Mouse (Mus musculus) layer of hippocampus, adult 2 months (tissue): ENCODE measurements around the gene Rras2. TPM values are rescaled to one million over a fixed set of nuclear protein-coding genes. Genes with fewer than 3 reads are reported as not detected.

ENCODE experiments used
- DNase-seq, 2 experiments: peaks; one replicate each; pipeline ENCODE4 v3.0.0; 2022; ENCODE audit warnings: low spot score in 2 of 2
- H3K27ac ChIP-seq: fragments of 200-600 bp; 2 replicates; pipeline ENCODE4 v1.8.1; 2022
- H3K4me3 ChIP-seq: fragments of 200-600 bp; 2 replicates; pipeline ENCODE4 v1.8.1; 2022; ENCODE audit warnings: mild to moderate bottlenecking
- CTCF ChIP-seq: fragments of 200-600 bp; conservative IDR thresholded peaks from 2 replicates; pipeline ENCODE4 v1.8.1; 2022; ENCODE audit warnings: antibody characterized with exemption, mild to moderate bottlenecking, moderate library complexity
- total RNA-seq, 2 experiments: library from RNA; stranded (reverse); gene quantifications; 2 replicates each; pipeline ENCODE4 v1.2.3; 2021

Gene Rras2
- total RNA-seq, 2 experiments from 2014 or later, result 26.0 to 27.6 TPM

DNA sequence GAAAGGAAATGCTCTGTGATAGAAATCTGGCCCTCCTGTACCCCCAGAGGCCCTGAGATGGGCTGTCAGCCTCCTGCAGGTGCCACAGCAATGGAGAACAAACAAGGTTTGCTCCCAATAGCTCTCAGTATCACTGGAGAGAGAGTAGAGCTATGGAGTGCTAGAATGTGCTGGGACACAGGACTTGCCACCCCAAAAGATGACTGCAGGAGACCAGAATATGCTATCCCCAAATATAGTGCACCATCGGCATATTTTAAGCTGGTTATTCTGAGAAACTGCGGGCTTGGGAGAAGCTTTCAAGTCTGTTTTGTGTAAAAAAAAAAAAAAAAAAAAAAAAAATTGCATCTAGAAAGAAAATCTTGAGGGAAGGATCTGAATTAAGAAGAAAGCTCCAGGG, 20.7 kb upstream of the Rras2 start:
- TF ChIP-seq CTCF, result no peak
- no peak for DNase-seq
- Histone ChIP-seq H3K27ac (peak overlapping the region; percentile 64; the same call in 1 of the 2 replicates), H3K4me3 (no peak overlapping the region)

DNA sequence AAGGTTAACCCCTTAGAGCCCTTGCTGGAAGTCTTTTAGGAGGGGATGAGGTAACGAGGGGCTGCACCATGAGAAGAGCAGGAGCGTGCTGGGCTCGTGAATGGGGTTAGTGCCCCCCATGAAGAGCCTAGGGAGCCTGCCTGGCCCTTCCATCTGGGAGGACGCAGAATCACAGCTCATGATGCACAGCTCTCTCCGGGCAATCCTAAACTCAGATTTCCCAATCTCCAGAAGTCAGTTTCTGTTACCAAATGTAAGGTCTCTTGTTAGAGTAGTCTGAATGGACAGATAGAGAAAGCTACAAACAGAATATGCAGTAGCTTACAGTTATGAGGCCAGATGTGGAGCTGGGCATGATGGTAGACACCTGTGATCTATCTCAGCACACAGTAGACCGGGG, 17.6 kb upstream of the Rras2 start:
- TF ChIP-seq CTCF, result no peak
- Histone ChIP-seq H3K27ac (no peak overlapping the region), H3K4me3 (no peak overlapping the region)
- DNase-seq, result no peak

GRCm38 (mm10) chr7:114133957-114134356, 16.4 kb upstream of the Rras2 start:
- no peak for TF ChIP-seq CTCF
- DNase-seq, result no peak
- no peak overlapping the region for H3K4me3 ChIP-seq
- no peak overlapping the region for H3K27ac ChIP-seq

DNA sequence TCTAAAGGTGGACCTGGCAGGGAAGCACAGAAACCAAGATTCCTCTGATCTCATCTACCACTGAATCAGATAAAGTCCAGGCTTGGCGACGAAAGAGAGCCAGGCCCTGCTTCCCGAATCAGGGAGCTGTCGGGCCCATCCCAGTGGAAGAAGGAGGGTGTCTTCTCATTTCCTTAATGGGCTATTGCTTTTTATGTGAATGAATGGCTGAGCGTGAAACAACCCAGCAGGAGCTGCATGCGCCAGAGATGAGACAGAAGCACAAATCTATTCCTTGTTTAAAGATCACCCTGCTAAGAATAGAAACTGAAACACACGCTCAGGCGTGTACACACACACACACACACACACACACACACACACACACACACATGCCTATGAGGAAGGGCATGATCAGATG, 14.7 kb upstream of the Rras2 start:
- Histone ChIP-seq H3K27ac (no peak overlapping the region), H3K4me3 (no peak overlapping the region)
- DNase-seq, result no peak
- no peak for TF ChIP-seq CTCF

DNA sequence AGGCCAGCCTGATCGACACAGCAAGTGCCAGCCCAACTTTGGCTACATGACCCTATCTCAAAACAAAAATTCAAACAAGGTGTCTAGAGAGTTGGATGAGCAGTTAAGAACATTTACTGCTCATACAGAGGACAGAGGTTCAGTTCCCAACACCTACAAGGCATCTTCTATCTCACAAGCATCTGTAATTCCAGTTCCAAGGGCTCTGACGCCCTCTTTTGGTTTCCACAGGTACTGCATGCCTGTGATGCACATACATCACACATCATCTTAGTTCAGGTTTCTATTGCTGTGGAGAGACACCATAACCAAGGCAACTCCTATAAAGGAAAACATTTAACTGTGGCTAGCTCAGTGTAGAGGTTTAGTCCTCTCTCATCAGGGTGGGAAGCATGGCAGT, 11.7 kb upstream of the Rras2 start:
- Histone ChIP-seq H3K4me3 (no peak overlapping the region), H3K27ac (no peak overlapping the region)
- DNase-seq, result no peak
- TF ChIP-seq CTCF, result peak; percentile 48

- DNase-seq, result no peak
- peak overlapping the region; percentile 81 for H3K4me3 ChIP-seq
- H3K27ac ChIP-seq, result peak overlapping the region; percentile 88
- TF ChIP-seq CTCF, result no peak
Measured at GRCm38 (mm10) chr7:114118180-114118579, 599 bp upstream of the Rras2 start.

DNA sequence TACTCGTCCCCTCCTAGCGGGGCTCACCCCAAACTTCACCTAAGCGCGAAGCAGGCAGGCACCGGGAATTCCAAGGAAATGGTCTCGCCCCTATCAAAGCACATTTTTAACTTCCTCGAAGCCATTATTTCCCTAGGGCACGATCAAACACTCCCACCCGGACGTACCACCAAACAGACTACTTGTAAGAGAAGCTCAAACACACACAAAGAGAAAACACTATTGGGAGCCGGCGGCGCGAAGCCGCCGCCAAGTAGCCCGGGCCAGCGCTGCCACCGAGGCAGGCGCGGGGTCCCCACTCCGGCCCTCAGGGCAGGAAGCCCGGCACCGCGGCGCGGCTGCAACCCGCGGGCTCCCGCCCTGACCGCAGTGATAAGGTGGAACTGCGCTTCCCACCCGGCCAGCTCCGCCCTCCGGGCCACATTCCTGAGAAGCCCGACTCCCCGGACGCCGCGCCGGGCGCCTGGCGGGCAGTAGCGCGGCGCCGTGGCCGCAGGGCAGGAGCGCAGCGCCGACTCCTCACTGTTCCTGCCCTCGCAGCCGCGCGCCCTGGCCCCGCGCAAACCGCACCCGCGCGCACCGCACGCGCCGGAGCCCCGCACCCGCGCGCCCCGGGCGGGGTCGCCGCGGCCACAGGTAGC, 750 bp downstream of the Rras2 start:
- H3K4me3 ChIP-seq, result peak overlapping the region; percentile 81
- DNase-seq, result no peak
- TF ChIP-seq CTCF, result 0 out of 2 replicates have a peak, but pooled peaks have one; percentile 14
- H3K27ac ChIP-seq, result peak overlapping the region; percentile 88

DNA sequence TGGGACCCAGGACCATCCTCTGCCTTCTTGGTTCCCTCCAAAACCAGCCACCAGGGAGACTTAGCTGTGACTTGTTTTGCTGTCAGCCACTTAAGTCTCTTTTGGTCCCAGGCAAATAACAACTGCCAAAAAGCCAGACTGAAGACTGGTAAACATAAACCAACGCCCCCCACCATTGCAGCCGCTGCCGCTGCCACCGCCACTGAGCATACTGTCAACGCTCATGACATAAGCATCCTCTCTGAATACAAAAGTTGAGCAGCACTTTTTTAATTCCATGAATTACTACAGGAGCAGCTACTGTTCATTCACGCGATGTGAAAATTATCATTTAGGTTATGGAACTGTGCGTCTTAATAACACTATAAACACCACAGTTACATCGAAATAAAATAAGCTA, 1.6 kb downstream of the Rras2 start:
- H3K27ac ChIP-seq, result 0 out of 2 replicates have a peak overlapping the region, but pooled peaks have one; percentile 5
- no peak for TF ChIP-seq CTCF
- peak overlapping the region; percentile 81 for H3K4me3 ChIP-seq
- no peak for DNase-seq

DNA sequence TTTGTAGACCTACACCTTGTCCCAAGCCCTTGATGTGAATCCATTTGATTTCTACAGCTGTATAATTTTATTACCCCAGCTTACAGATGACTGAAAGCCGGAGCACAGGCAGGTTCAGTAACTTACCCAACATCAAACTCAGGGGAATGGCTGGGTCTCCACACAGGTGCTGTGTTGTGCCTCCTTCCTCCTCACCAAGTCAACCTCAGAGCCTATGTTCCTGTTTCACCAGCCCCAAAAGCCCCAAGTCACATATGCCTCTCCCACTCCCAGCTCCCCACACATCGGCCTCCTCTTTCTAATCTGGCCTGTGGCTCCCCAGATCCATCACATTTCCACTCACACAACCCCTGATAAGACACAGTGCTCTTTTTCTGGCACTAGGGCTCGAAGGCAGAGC, 2.6 kb downstream of the Rras2 start:
- Histone ChIP-seq H3K4me3 (peak overlapping the region; percentile 81), H3K27ac (no peak overlapping the region)
- no peak for DNase-seq
- no peak for TF ChIP-seq CTCF

- no peak for DNase-seq
- no peak for TF ChIP-seq CTCF
- no peak overlapping the region; the same call in 1 of the 2 replicates for H3K4me3 ChIP-seq
- 0 out of 2 replicates have a peak overlapping the region, but pooled peaks have one; percentile 3 for H3K27ac ChIP-seq
Measured at GRCm38 (mm10) chr7:114114284-114114683, 3.3 kb downstream of the Rras2 start.

DNA sequence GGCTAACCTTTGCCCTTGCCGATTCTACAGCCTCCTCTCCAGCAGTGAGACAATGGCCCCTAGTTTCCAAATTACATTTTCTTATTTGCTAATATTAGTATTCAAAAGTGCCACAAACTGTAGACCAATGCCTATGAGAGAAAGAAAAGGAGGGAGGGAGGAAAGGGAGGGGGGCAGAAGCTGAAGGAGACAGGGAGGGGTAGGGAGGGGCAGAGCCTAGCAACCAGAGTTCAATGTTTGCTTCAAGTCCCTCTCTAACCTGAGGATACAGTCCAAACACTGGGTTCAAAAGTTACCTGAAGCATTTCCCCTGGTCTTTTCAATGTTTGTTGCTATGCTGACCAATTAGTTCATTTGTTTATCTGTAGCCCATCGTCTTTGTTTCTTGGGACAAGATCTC, 7.1 kb downstream of the Rras2 start:
- no peak for TF ChIP-seq CTCF
- no peak overlapping the region for H3K27ac ChIP-seq
- DNase-seq, result no peak
- H3K4me3 ChIP-seq, result no peak overlapping the region

GRCm38 (mm10) chr7:114105886-114106285, 11.7 kb downstream of the Rras2 start:
- DNase-seq, result no peak
- no peak overlapping the region for H3K27ac ChIP-seq
- TF ChIP-seq CTCF, result no peak
- no peak overlapping the region for H3K4me3 ChIP-seq

- H3K4me3 ChIP-seq, result no peak overlapping the region
- DNase-seq, result no peak
- H3K27ac ChIP-seq, result 0 out of 2 replicates have a peak overlapping the region, but pooled peaks have one; percentile 5
- no peak for TF ChIP-seq CTCF
Measured at GRCm38 (mm10) chr7:114103629-114104347, 13.8 kb downstream of the Rras2 start.

DNA sequence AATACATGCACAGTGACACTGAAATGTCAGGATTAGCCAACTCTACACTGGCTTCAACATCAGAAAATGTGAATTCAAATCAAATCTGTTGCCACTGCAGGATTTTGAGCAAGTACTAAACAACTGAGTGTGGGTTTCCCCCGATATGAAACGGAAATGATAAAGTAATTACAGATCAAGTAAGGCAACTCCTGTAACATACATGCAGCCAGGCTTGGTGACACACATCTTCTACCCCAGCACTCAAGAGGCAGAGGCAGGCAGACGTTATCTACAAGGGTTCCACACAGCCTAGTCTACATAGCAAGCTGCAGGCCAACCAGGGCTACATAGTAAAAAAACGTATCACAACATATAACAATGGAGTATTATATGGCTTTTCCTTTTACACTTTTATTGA, 14.4 kb downstream of the Rras2 start:
- Histone ChIP-seq H3K4me3 (no peak overlapping the region), H3K27ac (no peak overlapping the region)
- no peak for DNase-seq
- no peak for TF ChIP-seq CTCF
